Mouse (Mus musculus) urinary bladder, adult 18-20 months (tissue): ENCODE data around the gene Glce.

Experiments used
- DNase-seq, 2 experiments: peaks; one replicate each; pipeline ENCODE4 v3.0.0; 2022; ENCODE audit warnings: low spot score in 2 of 2, mixed read lengths in 2 of 2

Gene Glce

GRCm38 (mm10) chr9:62122508-62123215 is at the start of gene Glce:
Gene Glce (minus strand): TSS chr9:62122655.
- DNase-seq, result peak; percentile 95 to 96

GRCm38 (mm10) chr9:62172239-62172638 is 49.8 kb upstream of the Glce start:
- DNase-seq, result no peak

- DNase-seq, result no peak
Observed at GRCm38 (mm10) chr9:62170921-62171320, 48.5 kb upstream of the Glce start.

- DNase-seq, result no peak
Observed at GRCm38 (mm10) chr9:62166621-62167020, 44.2 kb upstream of the Glce start.

GRCm38 (mm10) chr9:62166186-62166585 is 43.7 kb upstream of the Glce start:
- DNase-seq, result no peak

GRCm38 (mm10) chr9:62162889-62163291 is 40.4 kb upstream of the Glce start:
- no peak for DNase-seq

- DNase-seq, result no peak
Observed at GRCm38 (mm10) chr9:62160788-62161187, 38.3 kb upstream of the Glce start.

GRCm38 (mm10) chr9:62158746-62159145 is 36.3 kb upstream of the Glce start:
- no peak for DNase-seq

GRCm38 (mm10) chr9:62155821-62156220 is 33.4 kb upstream of the Glce start:
- DNase-seq, result no peak

- DNase-seq, result no peak
Observed at GRCm38 (mm10) chr9:62155400-62155799, 32.9 kb upstream of the Glce start.

GRCm38 (mm10) chr9:62154956-62155355 is 32.5 kb upstream of the Glce start:
- no peak for DNase-seq

GRCm38 (mm10) chr9:62154551-62154950 is 32.1 kb upstream of the Glce start:
- DNase-seq, result no peak

- no peak for DNase-seq
Observed at GRCm38 (mm10) chr9:62153263-62153662, 30.8 kb upstream of the Glce start.

GRCm38 (mm10) chr9:62152506-62152905 is 30.1 kb upstream of the Glce start:
- no peak for DNase-seq

- DNase-seq, result no peak
Observed at GRCm38 (mm10) chr9:62145198-62145597, 22.7 kb upstream of the Glce start.

GRCm38 (mm10) chr9:62143428-62143827 is 21.0 kb upstream of the Glce start:
- no peak for DNase-seq

- no peak for DNase-seq
Observed at GRCm38 (mm10) chr9:62139027-62139426, 16.6 kb upstream of the Glce start.

- DNase-seq, result peak; percentile 20 to 51
Observed at GRCm38 (mm10) chr9:62137259-62137658, 14.8 kb upstream of the Glce start.

- no peak for DNase-seq
Observed at GRCm38 (mm10) chr9:62132005-62132782, 9.7 kb upstream of the Glce start.

GRCm38 (mm10) chr9:62130746-62131145 is 8.3 kb upstream of the Glce start:
- DNase-seq, result no peak

GRCm38 (mm10) chr9:62128056-62128455 is 5.6 kb upstream of the Glce start:
- no peak for DNase-seq

GRCm38 (mm10) chr9:62125986-62126575 is 3.6 kb upstream of the Glce start:
- DNase-seq, result no peak

GRCm38 (mm10) chr9:62124266-62124665 is 1.8 kb upstream of the Glce start:
- DNase-seq, result no peak
